Mouse (Mus musculus) heart, adult 2 months (tissue): Measurements from ENCODE around the gene Fam222b.

Experiments used
- CTCF ChIP-seq: fragments of 200-600 bp; IDR thresholded peaks from 2 replicates; pipeline ENCODE4 v1.8.1; 2022; ENCODE audit warnings: antibody characterized with exemption, mild to moderate bottlenecking, moderate library complexity
- EP300 ChIP-seq: fragments of 200-500 bp; IDR thresholded peaks from 2 replicates; pipeline ENCODE4 v1.6.1; 2011; ENCODE audit warnings: low read depth, low read length, control low read depth; ENCODE audit not compliant: insufficient read depth
- POLR2A ChIP-seq: fragments of 200-500 bp; IDR thresholded peaks from 2 replicates; pipeline ENCODE4 v1.6.1; 2011; ENCODE audit warnings: mild to moderate bottlenecking, low read depth, low read length, control low read depth; ENCODE audit not compliant: insufficient read depth

- no peak for TF ChIP-seq CTCF
- TF ChIP-seq POLR2A = no peak
- TF ChIP-seq EP300 = no peak
Observed at GRCm38 (mm10) chr11:78162504-78162903, 68.0 kb downstream of the Fam222b start.
